In genomic region chr7:123031211-123031743, GRCm38 (mm10) we compare ENCODE assay signal across 8 mouse cellular contexts.
DNase-seq lines count a peak whose midpoint lies in the region; ATAC-seq and TF ChIP-seq lines count a peak whose summit lies in the region.

No protein-coding gene starts in this region.

- H3K27ac ChIP-seq in forebrain, embryonic 11.5 days (ENCODE audit: low read depth, low read length) = peak overlapping the region; percentile 57; the same call in 1 of the 2 replicates
- H3K27ac ChIP-seq in limb, embryonic 15.5 days = no peak overlapping the region

- peak overlapping the region; percentile 64 for H3K4me2 ChIP-seq in forebrain, embryonic 11.5 days (ENCODE audit: low read depth, low read length, severe bottlenecking)
- H3K4me2 ChIP-seq in limb, embryonic 15.5 days = peak overlapping the region; percentile 88

- DNase-seq in brain, embryonic 14.5 days (ENCODE audit: low read depth) = peak; percentile 79
- DNase-seq in forebrain, embryonic 11.5 days (ENCODE audit: low spot score) = peak; percentile 70
- peak; percentile 22 for DNase-seq in kidney, adult 9 months
- DNase-seq in right cerebral cortex, postnatal 36 days (ENCODE audit: low spot score in 2 of 2) = peak; percentile 12 to 16
- no peak for DNase-seq in gastrocnemius, postnatal 36 days
- DNase-seq in heart, postnatal 36 days = no peak

- 2% methylated on average over 12 of the region's 12 CpGs for WGBS in forebrain, embryonic 11.5 days
- WGBS in limb, embryonic 15.5 days = 3% methylated on average over 12 of the region's 12 CpGs

- H3K4me1 ChIP-seq in E14TG2a.4 (replicated peaks; ENCODE audit: low read depth, low read length) = peaks cover 35% of the 10 kb centered on the region
- H3K4me1 ChIP-seq in forebrain, embryonic 11.5 days (replicated peaks; ENCODE audit: control insufficient read depth, insufficient read depth, low read length) = peaks cover 11% of the 10 kb centered on the region
- H3K4me1 ChIP-seq in limb, embryonic 15.5 days = peaks cover 10% of the 10 kb centered on the region

- no peak for TF ChIP-seq POLR2A in brain, embryonic 14.5 days (IDR thresholded peaks at IDR 0.05; ENCODE audit: borderline replicate concordance, extremely low read depth, insufficient read depth, insufficient read length, poor library complexity, severe bottlenecking)

- peaks cover 40% of the 10 kb centered on the region for H3K27me3 ChIP-seq in E14TG2a.4 (ENCODE audit: insufficient read depth, low read length)
- no peaks in the 10 kb centered on the region for H3K27me3 ChIP-seq in forebrain, embryonic 11.5 days (ENCODE audit: control insufficient read depth, insufficient read depth, low read length)
- no peaks in the 10 kb centered on the region for H3K27me3 ChIP-seq in limb, embryonic 15.5 days

- intact Hi-C loops in gastrocnemius, postnatal 36 days (cut with DNase I) = no loop called here
- intact Hi-C loops in heart, postnatal 36 days (cut with DNase I) = no loop called here

- peak overlapping the region; percentile 58 for H3K9ac ChIP-seq in forebrain, embryonic 11.5 days (ENCODE audit: low read length)
- H3K9ac ChIP-seq in limb, embryonic 15.5 days = no peak overlapping the region

- ATAC-seq in forebrain, embryonic 11.5 days (replicated peaks; ENCODE audit: low FRiP score) = peak; percentile 82
- ATAC-seq in limb, embryonic 15.5 days (ENCODE audit: insufficient number of reproducible peaks, low FRiP score, low TSS enrichment, low read depth) = 0 out of 2 replicates have a peak, but pooled peaks have one; percentile 26

- no peaks in the 10 kb centered on the region for H3K36me3 ChIP-seq in E14TG2a.4 (ENCODE audit: insufficient read depth, low read length)
- no peaks in the 10 kb centered on the region for H3K36me3 ChIP-seq in forebrain, embryonic 11.5 days (ENCODE audit: control insufficient read depth, insufficient read depth, low read length)
- no peaks in the 10 kb centered on the region for H3K36me3 ChIP-seq in limb, embryonic 15.5 days

- TF ChIP-seq CTCF in E14TG2a.4 (conservative IDR thresholded peaks at IDR 0.05; ENCODE audit: low read length) = no peak
- no peak for TF ChIP-seq CTCF in brain, embryonic 14.5 days (IDR thresholded peaks at IDR 0.05; ENCODE audit: borderline replicate concordance, extremely low read depth, insufficient read depth, insufficient read length)

- H3K4me3 ChIP-seq in E14TG2a.4 (replicated peaks; ENCODE audit: low read length) = peak overlapping the region; percentile 66
- peak overlapping the region; percentile 32 for H3K4me3 ChIP-seq in forebrain, embryonic 11.5 days (ENCODE audit: low read depth, low read length)
- H3K4me3 ChIP-seq in limb, embryonic 15.5 days = peak overlapping the region; percentile 42

- H3K9me3 ChIP-seq in E14TG2a.4 (ENCODE audit: low read length) = no peaks in the 10 kb centered on the region
- H3K9me3 ChIP-seq in forebrain, embryonic 11.5 days (ENCODE audit: control insufficient read depth, low read length) = peaks cover 3% of the 10 kb centered on the region; the same call in 1 of the 2 replicates
- no peaks in the 10 kb centered on the region for H3K9me3 ChIP-seq in limb, embryonic 15.5 days

Comparison
In these comparisons a context has a peak if more than half of its experiments do, and no peak if none do; other contexts are left out.
1. DNase-seq: peak in brain, embryonic 14.5 days (single experiment), forebrain, embryonic 11.5 days (single experiment), kidney, adult 9 months (single experiment) and right cerebral cortex, postnatal 36 days (2 of 2); none in gastrocnemius, postnatal 36 days (0 of 2) and heart, postnatal 36 days (0 of 2).
2. Peak in every context shown above with its lines, with median percentiles within 50 percentile points of each other: H3K4me3 ChIP-seq.